Mouse (Mus musculus) liver, adult 10 weeks (tissue): ENCODE results near the gene Zfp212. TPM values are rescaled to one million over a fixed set of nuclear protein-coding genes. Genes with fewer than 3 reads are reported as not detected.

Source experiments
- polyA plus RNA-seq: library from polyadenylated mRNA; stranded (reverse); fragments of 350-450 nt; fragmentation: Illumina TruSeq; extraction: RNeasy Lipid Tissue Mini Kit (QIAGEN cat#74804); gene quantifications from one replicate; pipeline ENCODE4 v1.2.3, GENCODE M21; 2014; ENCODE audit warnings: low read depth, low replicate concordance

The Zfp212 gene
- polyA plus RNA-seq = 1.9 TPM

GRCm38 (mm10) chr6:47920447-47921340 lies at the start of gene Zfp212:
Gene Zfp212, plus strand, starts transcription at chr6:47920476.

GRCm38 (mm10) chr6:47877058-47877457 lies 43.2 kb upstream of the Zfp212 start, which contains the start of gene Zfp282:
Gene Zfp282, plus strand, starts transcription at chr6:47877204.

DNA sequence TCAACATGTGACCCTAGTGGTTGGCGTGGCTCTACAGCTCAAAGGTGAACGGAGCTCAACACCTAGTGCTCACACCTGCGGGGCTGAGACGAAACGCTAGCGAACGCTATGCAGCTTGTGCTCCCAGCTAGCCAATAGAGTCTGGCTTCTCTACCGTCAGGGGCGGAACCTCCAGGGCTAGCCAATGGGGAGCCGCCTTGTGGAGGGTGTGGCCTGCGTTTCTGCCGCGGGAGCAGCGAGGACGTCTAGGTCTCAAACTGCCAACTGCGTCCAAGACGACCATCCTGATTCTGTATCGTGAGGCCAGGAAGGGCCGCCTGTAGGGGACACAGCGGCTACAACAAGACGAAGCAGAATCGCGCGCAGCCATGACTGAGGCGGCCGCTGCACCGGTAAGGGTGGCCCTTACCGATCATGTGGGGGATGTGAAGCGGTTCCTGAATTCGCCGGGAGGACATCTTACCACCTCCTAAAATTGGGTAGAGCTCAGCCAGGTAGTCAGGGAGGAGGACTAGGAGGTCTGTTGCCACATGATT lies 33.0 kb downstream of the Zfp212 start, which contains the start of gene Zfp956:
TSS of gene Zfp956 (plus strand) at position 200 of the 536 bp plus-strand sequence.

Other genes with a start within 250 kb of the Zfp212 start
- 134 TPM for gene Pdia4, start 107.0 kb upstream of the Zfp212 start, polyA plus RNA-seq
- 0.13 TPM for gene Zfp786, start 89.6 kb upstream of the Zfp212 start, polyA plus RNA-seq
- 4.2 TPM for gene Zfp398, start 84.8 kb upstream of the Zfp212 start, polyA plus RNA-seq
- gene Zfp282, start 43.3 kb upstream of the Zfp212 start, polyA plus RNA-seq = 0.34 TPM
- gene Zfp956, start 32.9 kb downstream of the Zfp212 start, polyA plus RNA-seq = 1.0 TPM
- 3.1 TPM for gene Zfp777, start 128.4 kb downstream of the Zfp212 start, polyA plus RNA-seq
- 5.3 TPM for gene Zfp746, start 166.1 kb downstream of the Zfp212 start, polyA plus RNA-seq